Mouse (Mus musculus) lung, postnatal 0 days (tissue): ENCODE results near the gene Hmgn3. TPM values are rescaled to one million over a fixed set of nuclear protein-coding genes. Genes with fewer than 3 reads are reported as not detected.

Source experiments
- ATAC-seq: fragments of 200-750 bp; cut with Nextera tagmentation; 2 replicates; pipeline ENCODE4 v1.8.0; 2017; ENCODE audit warnings: moderate library complexity
- DNase-seq: peaks from one replicate; pipeline ENCODE4 v3.0.0-alpha.2; 2016; ENCODE audit warnings: low spot score
- H3K27ac ChIP-seq: fragments of 300-500 bp; sonication (generic); 2 replicates; pipeline ENCODE4 v1.5.1; 2014; ENCODE audit warnings: antibody characterized with exemption, mild to moderate bottlenecking, low read length, mixed read lengths
- H3K27me3 ChIP-seq: fragments of 300-500 bp; sonication (generic); replicated peaks from 2 replicates; pipeline ENCODE4 v1.6.1; 2014; ENCODE audit warnings: low read length, mixed read lengths; ENCODE audit not compliant: insufficient read depth
- H3K36me3 ChIP-seq: fragments of 300-500 bp; sonication (generic); 2 replicates; pipeline ENCODE4 v1.6.1; 2014; ENCODE audit warnings: low read length, mixed read lengths; ENCODE audit not compliant: insufficient read depth
- H3K4me1 ChIP-seq: fragments of 300-500 bp; sonication (generic); 2 replicates; pipeline ENCODE4 v1.6.1; 2014; ENCODE audit warnings: antibody characterized with exemption, low read depth, low read length, mixed read lengths; ENCODE audit not compliant: insufficient read depth
- H3K4me2 ChIP-seq: fragments of 300-500 bp; sonication (generic); replicated peaks from 2 replicates; pipeline ENCODE4 v1.6.1; 2014; ENCODE audit warnings: low read depth, mild to moderate bottlenecking, low read length, moderate library complexity, mixed read lengths
- H3K4me3 ChIP-seq: fragments of 300-500 bp; sonication (generic); 2 replicates; pipeline ENCODE4 v1.5.1; 2014; ENCODE audit warnings: low read depth, low read length
- H3K9ac ChIP-seq: fragments of 300-500 bp; sonication (generic); replicated peaks from 2 replicates; pipeline ENCODE4 v1.6.1; 2014; ENCODE audit warnings: low read depth, mild to moderate bottlenecking
- H3K9me3 ChIP-seq: fragments of 300-500 bp; sonication (generic); 2 replicates; pipeline ENCODE4 v1.6.1; 2016; ENCODE audit warnings: low read length, mixed read lengths
- CTCF ChIP-seq: IDR thresholded peaks from 2 replicates; pipeline ENCODE4 v1.5.1; 2016; ENCODE audit warnings: antibody characterized with exemption, mild to moderate bottlenecking
- EP300 ChIP-seq: IDR thresholded peaks from 2 replicates; pipeline ENCODE4 v1.6.1; 2016; ENCODE audit warnings: antibody characterized with exemption, mild to moderate bottlenecking, control low read depth
- WGBS: fragments of 180-500 bp; shearing (Covaris S2); extraction: QIAGEN DNeasy Blood & Tissue Kit; methylation state at CpG from one replicate; pipeline ENCODE4 v1.1.7; 2014; 5-methylcytosine and 5-hydroxymethylcytosine counted together
- polyA plus RNA-seq: library from polyadenylated mRNA; unstranded; fragments of >200 nt; fragmentation: Nextera tagmentation; extraction: Ambion mirVana; gene quantifications from 2 replicates; pipeline ENCODE4 v1.2.1, GENCODE M21; 2015

Hmgn3 gene
- polyA plus RNA-seq, 1 experiment from 2014 or later: 36.9 TPM

DNA sequence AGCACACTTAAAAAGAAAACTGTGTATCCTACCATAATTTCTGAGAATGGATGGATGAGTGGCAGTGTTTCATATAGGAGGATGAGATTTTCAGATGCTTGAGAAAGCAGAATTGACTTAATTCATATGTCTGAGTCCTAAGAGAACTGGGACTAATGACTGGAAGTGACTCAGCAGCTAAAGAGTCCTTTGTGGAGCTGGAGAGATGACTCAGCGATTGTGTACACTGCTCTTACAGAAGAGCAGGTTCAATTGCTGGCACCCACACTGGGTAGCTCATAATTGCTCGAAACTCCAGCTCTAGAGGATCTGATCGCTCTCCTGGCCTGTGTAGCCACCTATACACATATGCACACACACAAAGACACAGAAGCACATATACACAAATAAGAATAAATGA lies 42.7 kb downstream of the Hmgn3 start:
- Histone ChIP-seq H3K4me2 (no peak overlapping the region), H3K36me3 (no peaks in the 10 kb centered on the region), H3K4me3 (no peak overlapping the region), H3K4me1 (no peaks in the 10 kb centered on the region), H3K9ac (no peak overlapping the region), H3K9me3 (no peaks in the 10 kb centered on the region), H3K27me3 (no peaks in the 10 kb centered on the region), H3K27ac (no peak overlapping the region)
- no peak for ATAC-seq
- 54% methylated on average over 3 of the region's 3 CpGs for WGBS
- TF ChIP-seq EP300 (no peak), CTCF (no peak)
- peak; percentile 26 for DNase-seq

- Histone ChIP-seq H3K36me3 (no peaks in the 10 kb centered on the region), H3K4me3 (no peak overlapping the region), H3K4me1 (no peaks in the 10 kb centered on the region), H3K27me3 (no peaks in the 10 kb centered on the region), H3K9ac (no peak overlapping the region), H3K4me2 (no peak overlapping the region), H3K27ac (no peak overlapping the region), H3K9me3 (no peaks in the 10 kb centered on the region)
- no peak for ATAC-seq
- TF ChIP-seq CTCF (no peak), EP300 (no peak)
- 86% methylated on average over 3 of the region's 3 CpGs for WGBS
- DNase-seq: no peak
Observed at GRCm38 (mm10) chr9:83101691-83102090, 44.8 kb downstream of the Hmgn3 start.

DNA sequence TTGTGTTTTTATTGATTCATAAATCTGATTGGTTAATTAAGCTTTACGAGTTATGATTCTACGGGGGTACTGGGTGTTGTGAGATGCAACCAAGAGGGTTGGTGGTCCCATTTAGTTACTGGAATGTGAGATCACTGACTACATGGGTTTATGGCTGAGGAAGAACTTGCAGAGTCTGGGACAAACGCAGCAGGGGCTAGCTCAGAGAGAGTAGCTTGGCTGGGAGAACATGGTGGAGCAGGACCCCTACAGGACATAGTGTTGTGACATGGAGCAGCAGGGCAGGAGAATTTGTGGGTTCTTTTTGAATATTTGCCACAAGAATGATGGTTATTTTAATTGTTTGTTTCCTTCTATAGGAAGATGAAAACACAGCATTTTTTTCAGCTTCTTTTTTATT lies 45.7 kb downstream of the Hmgn3 start:
- ATAC-seq (no peak), DNase-seq (no peak)
- no peak overlapping the region for H3K9ac ChIP-seq
- WGBS: 87% methylated on average over 3 of the region's 3 CpGs
- H3K27ac ChIP-seq: no peak overlapping the region
- no peak for TF ChIP-seq CTCF
- no peak for TF ChIP-seq EP300
- no peaks in the 10 kb centered on the region for H3K27me3 ChIP-seq
- H3K9me3 ChIP-seq: no peaks in the 10 kb centered on the region
- H3K4me1 ChIP-seq: no peaks in the 10 kb centered on the region
- H3K36me3 ChIP-seq: no peaks in the 10 kb centered on the region
- no peak overlapping the region for H3K4me2 ChIP-seq
- H3K4me3 ChIP-seq: no peak overlapping the region

GRCm38 (mm10) chr9:83098652-83099307 lies 47.7 kb downstream of the Hmgn3 start:
- no peak for TF ChIP-seq CTCF
- no peak for TF ChIP-seq EP300

GRCm38 (mm10) chr9:83097816-83098215 lies 48.7 kb downstream of the Hmgn3 start:
- no peak overlapping the region for H3K4me2 ChIP-seq
- no peaks in the 10 kb centered on the region for H3K36me3 ChIP-seq
- no peak for TF ChIP-seq CTCF
- no peak for TF ChIP-seq EP300
- H3K4me1 ChIP-seq: no peaks in the 10 kb centered on the region
- no peaks in the 10 kb centered on the region for H3K27me3 ChIP-seq
- no peak for DNase-seq
- no peak overlapping the region for H3K9ac ChIP-seq
- no peaks in the 10 kb centered on the region for H3K9me3 ChIP-seq
- no peak overlapping the region for H3K27ac ChIP-seq
- WGBS: 75% methylated on average over 8 of the region's 8 CpGs
- no peak overlapping the region for H3K4me3 ChIP-seq
- no peak for ATAC-seq

More at GRCm38 (mm10) chr9:83098652-83099307, 47.7 kb downstream of the Hmgn3 start:
- no peak overlapping the region for H3K9ac ChIP-seq
- DNase-seq (no peak), ATAC-seq (no peak)
- no peaks in the 10 kb centered on the region for H3K9me3 ChIP-seq
- no peak overlapping the region for H3K4me2 ChIP-seq
- H3K27ac ChIP-seq: no peak overlapping the region
- H3K4me3 ChIP-seq: no peak overlapping the region
- no peaks in the 10 kb centered on the region for H3K4me1 ChIP-seq
- WGBS: 88% methylated on average over 12 of the region's 12 CpGs
- H3K36me3 ChIP-seq: no peaks in the 10 kb centered on the region
- no peaks in the 10 kb centered on the region for H3K27me3 ChIP-seq

- H3K9me3 ChIP-seq: no peaks in the 10 kb centered on the region
- no peak overlapping the region for H3K4me3 ChIP-seq
- 53% methylated on average over 3 of the region's 3 CpGs for WGBS
- TF ChIP-seq EP300 (no peak), CTCF (no peak)
- ATAC-seq: no peak
- H3K4me2 ChIP-seq: no peak overlapping the region
- H3K27me3 ChIP-seq: no peaks in the 10 kb centered on the region
- H3K4me1 ChIP-seq: no peaks in the 10 kb centered on the region
- H3K27ac ChIP-seq: no peak overlapping the region
- H3K9ac ChIP-seq: no peak overlapping the region
- no peaks in the 10 kb centered on the region for H3K36me3 ChIP-seq
- DNase-seq: no peak
Observed at GRCm38 (mm10) chr9:83094649-83095336, 51.7 kb downstream of the Hmgn3 start.
